In the genomic region with DNA sequence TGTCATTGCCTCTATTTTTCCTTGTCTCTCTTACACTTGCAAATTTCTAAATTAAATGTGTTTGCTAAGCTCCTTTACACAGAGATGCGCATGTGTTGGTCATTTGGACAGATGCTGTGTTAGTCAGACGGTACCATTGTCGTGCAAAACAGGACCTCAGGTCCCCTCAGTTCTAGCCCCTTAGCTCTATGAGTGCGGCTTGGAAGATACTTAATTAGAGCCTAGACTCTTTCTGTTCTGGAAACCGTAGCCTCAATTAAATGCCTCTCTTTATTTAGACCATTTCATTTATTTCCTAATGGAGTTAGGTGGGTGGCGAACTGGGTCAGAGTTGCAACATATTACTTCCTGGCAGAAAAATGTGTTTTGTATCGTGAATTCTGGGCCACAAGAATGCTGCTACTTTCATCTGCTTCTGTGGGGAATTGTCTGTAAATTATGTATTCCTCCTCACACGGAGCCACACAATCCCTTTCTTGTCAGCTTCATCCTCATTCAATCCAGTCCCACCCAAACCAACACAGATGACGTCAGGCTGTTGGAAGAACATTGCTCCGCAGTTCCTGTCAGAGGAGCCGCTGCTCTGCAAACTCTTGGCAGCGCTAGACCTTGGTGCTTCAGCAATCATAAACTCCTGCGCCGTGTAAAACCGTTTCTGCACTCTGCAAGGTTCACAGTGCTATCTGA, we compare ENCODE assay signal across 9 mouse cellular contexts.
DNase-seq lines count a peak whose midpoint lies in the region; ATAC-seq and TF ChIP-seq lines count a peak whose summit lies in the region.
"Had no signal": no experiment of that assay in that cellular context is flagged by ENCODE, and none has a peak within 500 bp of the region (broad histone marks: within the 10 kb centered on the region; RNA-seq: fewer than 3 reads in every experiment).

No protein-coding gene starts in this region.

- no peak for TF ChIP-seq CTCF in thymus, adult 2 months (IDR thresholded peaks at IDR 0.05; ENCODE audit: borderline replicate concordance, control insufficient read depth, extremely low read depth, insufficient read depth, low read length, poor library complexity)

- H3K4me1 ChIP-seq in embryonic facial prominence, embryonic 15.5 days: peaks cover 7% of the 10 kb centered on the region; the same call in 1 of the 2 replicates
- no peaks in the 10 kb centered on the region for H3K4me1 ChIP-seq in heart, embryonic 12.5 days (replicated peaks)
- H3K4me1 ChIP-seq in lung, embryonic 16.5 days (replicated peaks; ENCODE audit: control insufficient read depth, insufficient read depth, low read length): peaks cover 4% of the 10 kb centered on the region
- no peaks in the 10 kb centered on the region for H3K4me1 ChIP-seq in thymus, adult 2 months (replicated peaks; ENCODE audit: control insufficient read depth, insufficient read depth, low read length)

- no peak overlapping the region for H3K9ac ChIP-seq in embryonic facial prominence, embryonic 15.5 days
- H3K9ac ChIP-seq in heart, embryonic 12.5 days: no peak overlapping the region
- no peak overlapping the region for H3K9ac ChIP-seq in lung, embryonic 16.5 days (ENCODE audit: low read length)

- no peak for TF ChIP-seq POLR2A in thymus, adult 2 months (IDR thresholded peaks at IDR 0.05; ENCODE audit: control insufficient read depth, extremely low read depth, insufficient read depth, low read length, poor library complexity)

- H3K9me3 ChIP-seq in embryonic facial prominence, embryonic 15.5 days (replicated peaks): no peaks in the 10 kb centered on the region
- H3K9me3 ChIP-seq in heart, embryonic 12.5 days (replicated peaks): no peaks in the 10 kb centered on the region
- H3K9me3 ChIP-seq in lung, embryonic 16.5 days (ENCODE audit: control insufficient read depth, low read length): no peaks in the 10 kb centered on the region
- H3K9me3 ChIP-seq: G1E had no signal

- peak overlapping the region; percentile 10 for H3K4me3 ChIP-seq in embryonic facial prominence, embryonic 15.5 days (replicated peaks)
- H3K4me3 ChIP-seq in heart, embryonic 12.5 days: peak overlapping the region; percentile 6; the same call in 1 of the 2 replicates
- peak overlapping the region; percentile 18 for H3K4me3 ChIP-seq in lung, embryonic 16.5 days (ENCODE audit: low read length)
- H3K4me3 ChIP-seq in thymus, adult 2 months (ENCODE audit: control insufficient read depth, insufficient read depth, low read length): no peak overlapping the region

- H3K4me2 ChIP-seq in embryonic facial prominence, embryonic 15.5 days (replicated peaks): peak overlapping the region; percentile 34
- H3K4me2 ChIP-seq in heart, embryonic 12.5 days: peak overlapping the region; percentile 52
- peak overlapping the region; percentile 48 for H3K4me2 ChIP-seq in lung, embryonic 16.5 days (ENCODE audit: low read depth, low read length)

- peak; percentile 5 for DNase-seq in ovary, adult 18-20 months (ENCODE audit: low spot score)
- DNase-seq in ovary, postnatal 10 days (ENCODE audit: low spot score): no peak
- DNase-seq in kidney, postnatal 4 days: peak; percentile 9 to 27
- DNase-seq in right cerebral cortex, adult 18-20 months: peak; percentile 87
- no peak for DNase-seq in thymus, adult 2 months

- 17% methylated on average over 15 of the region's 15 CpGs for WGBS in embryonic facial prominence, embryonic 15.5 days
- WGBS in heart, embryonic 12.5 days: 39% methylated on average over 15 of the region's 15 CpGs
- WGBS in lung, embryonic 16.5 days: 25% methylated on average over 15 of the region's 15 CpGs
- 45% methylated on average over 15 of the region's 15 CpGs for WGBS in thymus, adult 2 months

- H3K36me3 ChIP-seq in embryonic facial prominence, embryonic 15.5 days: no peaks in the 10 kb centered on the region
- no peaks in the 10 kb centered on the region for H3K36me3 ChIP-seq in heart, embryonic 12.5 days
- H3K36me3 ChIP-seq in lung, embryonic 16.5 days (ENCODE audit: control insufficient read depth, insufficient read depth, low read length): no peaks in the 10 kb centered on the region
- H3K36me3 ChIP-seq in thymus, adult 2 months (ENCODE audit: control insufficient read depth, insufficient read depth, low read length): no peaks in the 10 kb centered on the region
- H3K36me3 ChIP-seq: G1E had no signal

- H3K27me3 ChIP-seq in embryonic facial prominence, embryonic 15.5 days: no peaks in the 10 kb centered on the region
- no peaks in the 10 kb centered on the region for H3K27me3 ChIP-seq in heart, embryonic 12.5 days (replicated peaks)
- H3K27me3 ChIP-seq in lung, embryonic 16.5 days (ENCODE audit: control insufficient read depth, insufficient read depth, low read depth, low read length): no peaks in the 10 kb centered on the region
- H3K27me3 ChIP-seq in thymus, adult 2 months (ENCODE audit: control insufficient read depth, insufficient read depth, low read length): no peaks in the 10 kb centered on the region

- no peak for ATAC-seq in embryonic facial prominence, embryonic 15.5 days (ENCODE audit: insufficient number of reproducible peaks, low FRiP score, low TSS enrichment, low read depth)
- ATAC-seq in heart, embryonic 12.5 days (ENCODE audit: insufficient number of reproducible peaks, low FRiP score): 0 out of 2 replicates have a peak, but pooled peaks have one; percentile 36
- peak; percentile 83 for ATAC-seq in lung, embryonic 16.5 days (ENCODE audit: low read depth)

- H3K27ac ChIP-seq in embryonic facial prominence, embryonic 15.5 days (replicated peaks): no peak overlapping the region
- H3K27ac ChIP-seq in heart, embryonic 12.5 days (ENCODE audit: poor library complexity, severe bottlenecking): no peak overlapping the region
- no peak overlapping the region for H3K27ac ChIP-seq in lung, embryonic 16.5 days (ENCODE audit: low read length)
- H3K27ac ChIP-seq in thymus, adult 2 months (ENCODE audit: control insufficient read depth, insufficient read depth, low read length): no peak overlapping the region

Comparison
In these comparisons a context has a peak if more than half of its experiments do, and no peak if none do; other contexts are left out.
1. DNase-seq: peak in ovary, adult 18-20 months (single experiment), kidney, postnatal 4 days (2 of 2) and right cerebral cortex, adult 18-20 months (single experiment); none in ovary, postnatal 10 days (single experiment) and thymus, adult 2 months (single experiment).
2. Peak in every context shown above with its lines, with median percentiles within 50 percentile points of each other: H3K4me2 ChIP-seq.